Mouse (Mus musculus) heart, postnatal 0 days (tissue): ENCODE data around the gene F3.
A peak's percentile ranks its signal among the peaks of the same experiment; 100 is the strongest.

Source experiments
- CTCF ChIP-seq: IDR thresholded peaks from 2 replicates; pipeline ENCODE4 v1.5.1; 2016; ENCODE audit warnings: antibody characterized with exemption, control low read depth, low read depth
- EP300 ChIP-seq: IDR thresholded peaks from 2 replicates; pipeline ENCODE4 v1.6.1; 2016; ENCODE audit warnings: antibody characterized with exemption, low read depth

DNA sequence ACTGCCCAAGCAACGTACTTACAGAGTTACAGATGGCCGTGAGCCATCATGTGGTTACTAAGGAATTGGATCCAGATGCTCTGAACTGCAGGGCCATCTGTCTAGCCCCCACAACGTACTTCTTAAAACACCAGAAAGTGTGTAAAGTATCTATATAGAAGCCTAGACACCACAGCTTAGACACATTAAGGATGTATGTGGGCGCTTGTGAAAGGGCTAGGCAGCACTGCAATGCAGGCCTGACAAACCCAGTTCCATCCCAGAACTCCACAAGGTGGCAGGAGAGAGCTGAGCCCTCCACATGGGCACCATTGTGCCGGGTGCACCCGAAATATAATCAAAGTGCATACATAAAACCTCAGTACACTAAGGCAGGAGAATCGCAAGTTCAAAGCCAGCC lies 54.6 kb downstream of the F3 start:
- TF ChIP-seq EP300 (no peak), CTCF (peak; percentile 67)
